Mouse (Mus musculus) liver, embryonic 14.5 days (tissue): ENCODE measurements around the gene Tex44. TPM values are rescaled to one million over a fixed set of nuclear protein-coding genes. Genes with fewer than 3 reads are reported as not detected.

ENCODE experiments used
- ATAC-seq: fragments of 200-750 bp; cut with Nextera tagmentation; 2 replicates; pipeline ENCODE4 v1.8.0; 2017; ENCODE audit warnings: moderate number of reproducible peaks, mild to moderate bottlenecking, moderate library complexity; ENCODE audit not compliant: insufficient read depth
- DNase-seq, 3 experiments: peaks; one replicate each; pipeline ENCODE4 v3.0.0-alpha.2; 2012 to 2013; ENCODE audit warnings: low read depth in 3 of 3, low spot score in 3 of 3
- H3K27ac ChIP-seq: fragments of 300-500 bp; sonication (generic); 2 replicates; pipeline ENCODE4 v1.5.1; 2014; ENCODE audit warnings: moderate library complexity, mild to moderate bottlenecking, control low read depth, inconsistent platforms
- H3K27me3 ChIP-seq: fragments of 300-500 bp; sonication (generic); 2 replicates; pipeline ENCODE4 v1.6.1; 2014; ENCODE audit warnings: mild to moderate bottlenecking, low read length, moderate library complexity; ENCODE audit not compliant: control insufficient read depth, insufficient read depth
- H3K36me3 ChIP-seq: fragments of 300-500 bp; sonication (generic); replicated peaks from 2 replicates; pipeline ENCODE4 v1.6.1; 2014; ENCODE audit warnings: low read depth; ENCODE audit not compliant: control insufficient read depth, insufficient read depth
- H3K4me1 ChIP-seq, 2 experiments: fragments of 200-500 bp in 1 of 2; fragments of 300-500 bp in 1 of 2; sonication (generic) in 1 of 2; replicated peaks; 2 replicates each; pipeline ENCODE4 v1.6.1; 2012 to 2014; ENCODE audit warnings: antibody characterized with exemption in 1 of 2, inconsistent platforms in 1 of 2, low read length in 1 of 2; ENCODE audit not compliant: control insufficient read depth in 2 of 2, insufficient read depth in 2 of 2
- H3K4me2 ChIP-seq: fragments of 300-500 bp; sonication (generic); 2 replicates; pipeline ENCODE4 v1.6.1; 2014; ENCODE audit warnings: low read depth, mild to moderate bottlenecking, control low read depth, moderate library complexity
- H3K4me3 ChIP-seq, 2 experiments: fragments of 200-500 bp in 1 of 2; fragments of 300-500 bp in 1 of 2; sonication (generic) in 1 of 2; 2 replicates each; pipeline ENCODE4 v1.5.1; 2012 to 2014; ENCODE audit warnings: low read depth in 2 of 2, low read length in 2 of 2, mild to moderate bottlenecking in 2 of 2, control low read depth in 1 of 2, inconsistent platforms in 1 of 2, moderate library complexity in 1 of 2; ENCODE audit not compliant: insufficient read depth in 1 of 2
- H3K9ac ChIP-seq: fragments of 300-500 bp; sonication (generic); replicated peaks from 2 replicates; pipeline ENCODE4 v1.6.1; 2014; ENCODE audit warnings: mild to moderate bottlenecking, control low read depth, moderate library complexity
- H3K9me3 ChIP-seq: fragments of 300-500 bp; sonication (generic); 2 replicates; pipeline ENCODE4 v1.6.1; 2016; ENCODE audit warnings: low read length, mixed read lengths; ENCODE audit not compliant: control insufficient read depth
- CTCF ChIP-seq: IDR thresholded peaks from 2 replicates; pipeline ENCODE4 v1.5.1; 2016; ENCODE audit warnings: antibody characterized with exemption, low read depth, control low read depth
- EP300 ChIP-seq: IDR thresholded peaks from 2 replicates; pipeline ENCODE4 v1.6.1; 2016; ENCODE audit warnings: antibody characterized with exemption, low read depth
- WGBS: fragments of 180-500 bp; shearing (Covaris S2); extraction: QIAGEN DNeasy Blood & Tissue Kit; methylation state at CpG from one replicate; pipeline ENCODE4 v1.1.7; 2014; ENCODE audit not compliant: insufficient replicate concordance; 5-methylcytosine and 5-hydroxymethylcytosine counted together
- polyA plus RNA-seq, 2 experiments: library from polyadenylated mRNA; depleted of rRNA in 1 of 2; stranded (reverse) in 1 of 2; unstranded in 1 of 2; fragments of >200 nt; fragmentation: Nextera tagmentation in 1 of 2; extraction: Ambion mirVana in 1 of 2; gene quantifications; 2 replicates each; pipeline versions ENCODE4 v1.2.1 to v1.2.3; 2012 to 2014

The Tex44 gene
- polyA plus RNA-seq, 2 experiments, result not detected

DNA sequence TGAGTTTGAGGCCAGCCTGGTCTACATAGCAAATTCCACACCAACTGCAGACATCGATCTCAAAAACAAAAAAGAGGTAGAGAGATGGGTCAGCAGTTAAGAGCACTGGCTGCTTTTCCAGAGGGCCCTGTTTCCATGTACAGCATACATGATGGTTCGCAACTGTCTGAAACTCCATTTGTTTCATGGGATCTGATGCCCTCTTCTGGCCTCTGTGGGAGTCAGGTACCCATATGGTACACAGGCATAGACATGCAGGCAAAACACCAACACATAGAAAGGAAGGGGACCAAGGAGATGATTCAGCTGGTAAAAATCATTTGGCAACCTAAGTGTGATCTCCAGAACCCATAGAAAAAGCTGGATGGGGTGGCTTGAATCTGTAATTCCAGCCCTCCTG lies 12.4 kb downstream of the Tex44 start:
- 55% methylated on average over 2 of the region's 2 CpGs for WGBS
- H3K4me1 ChIP-seq, result peaks cover 30 to 49% of the 10 kb centered on the region in 2 experiments
- ATAC-seq (no peak), DNase-seq (no peak)
- no peaks in the 10 kb centered on the region for H3K36me3 ChIP-seq
- no peak overlapping the region for H3K4me3 ChIP-seq
- H3K9me3 ChIP-seq, result no peaks in the 10 kb centered on the region
- H3K27ac ChIP-seq, result no peak overlapping the region
- no peak overlapping the region for H3K4me2 ChIP-seq
- no peak for TF ChIP-seq EP300
- peak; percentile 29; the same call in 1 of the 2 replicates for TF ChIP-seq CTCF
- H3K9ac ChIP-seq, result no peak overlapping the region
- no peaks in the 10 kb centered on the region for H3K27me3 ChIP-seq

GRCm38 (mm10) chr1:86439487-86440170 lies 13.5 kb downstream of the Tex44 start:
- no peak for DNase-seq
- Histone ChIP-seq H3K4me1 (peaks cover 26 to 46% of the 10 kb centered on the region in 2 experiments), H3K27ac (no peak overlapping the region), H3K4me2 (no peak overlapping the region), H3K27me3 (no peaks in the 10 kb centered on the region), H3K4me3 (no peak overlapping the region), H3K36me3 (no peaks in the 10 kb centered on the region), H3K9ac (no peak overlapping the region), H3K9me3 (no peaks in the 10 kb centered on the region)
- WGBS, result 29% methylated on average over 8 of the region's 8 CpGs
- ATAC-seq, result no peak
- TF ChIP-seq CTCF (no peak), EP300 (no peak)

GRCm38 (mm10) chr1:86440171-86440886 lies 14.2 kb downstream of the Tex44 start:
- peak overlapping the region; percentile 82 for H3K4me2 ChIP-seq
- WGBS, result 12% methylated on average over 18 of the region's 18 CpGs
- no peaks in the 10 kb centered on the region for H3K27me3 ChIP-seq
- peaks cover 19 to 39% of the 10 kb centered on the region in 2 experiments for H3K4me1 ChIP-seq
- no peaks in the 10 kb centered on the region for H3K36me3 ChIP-seq
- peak overlapping the region; percentile 73 for H3K27ac ChIP-seq
- ATAC-seq (peak; percentile 70), DNase-seq (peak; percentile 87 to 89 (median 87))
- H3K4me3 ChIP-seq, result peak overlapping the region; percentile 52 to 59
- H3K9me3 ChIP-seq, result no peaks in the 10 kb centered on the region
- TF ChIP-seq CTCF, result peak; percentile 99
- TF ChIP-seq EP300, result no peak
- peak overlapping the region; percentile 56 for H3K9ac ChIP-seq

DNA sequence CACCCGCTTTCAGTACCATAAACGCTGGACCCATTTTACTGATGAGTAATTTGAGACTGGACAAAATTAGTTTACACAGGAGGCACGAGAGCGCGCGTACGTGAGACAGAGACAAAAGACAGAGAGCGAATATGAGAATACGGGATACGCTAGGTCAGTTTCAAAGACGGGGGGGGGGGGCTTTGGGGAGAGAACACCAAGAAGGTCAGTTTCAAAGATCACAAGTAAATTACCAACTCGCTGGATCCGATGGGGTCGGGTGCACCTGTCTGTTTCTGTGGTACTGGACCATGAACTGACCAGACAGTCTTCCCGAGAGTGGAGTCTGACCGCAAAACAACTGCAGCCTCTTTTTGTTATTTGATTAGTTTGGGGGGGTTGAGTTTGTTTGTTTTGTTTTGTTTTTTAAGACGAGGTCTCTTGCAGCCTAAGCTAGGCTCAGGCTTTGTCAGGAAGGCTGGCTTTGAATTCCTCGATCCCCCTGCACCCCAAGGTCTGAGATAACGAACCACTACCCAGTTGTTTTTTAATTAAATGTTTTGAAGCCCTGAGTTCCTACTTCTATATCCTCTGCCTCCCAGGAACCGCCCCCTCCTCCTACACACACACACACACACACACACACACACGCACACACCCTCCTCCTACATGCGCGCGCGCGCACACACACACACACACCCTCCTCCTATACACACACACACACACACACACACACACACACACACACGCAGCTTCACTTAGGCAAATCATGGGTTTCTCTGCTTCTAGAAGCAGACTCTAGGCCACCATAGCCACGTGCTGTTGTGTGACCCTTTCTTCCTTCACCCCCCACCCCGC lies 15.0 kb downstream of the Tex44 start:
- peaks cover 17 to 35% of the 10 kb centered on the region in 2 experiments for H3K4me1 ChIP-seq
- no peaks in the 10 kb centered on the region for H3K36me3 ChIP-seq
- ATAC-seq (peak; percentile 60), DNase-seq (no peak)
- TF ChIP-seq EP300 (no peak), CTCF (no peak)
- H3K27me3 ChIP-seq, result no peaks in the 10 kb centered on the region
- H3K4me2 ChIP-seq, result peak overlapping the region; percentile 82
- H3K4me3 ChIP-seq, result peak overlapping the region; percentile 52 to 59
- no peaks in the 10 kb centered on the region for H3K9me3 ChIP-seq
- H3K9ac ChIP-seq, result peak overlapping the region; percentile 56
- under 1% methylated on average over 29 of the region's 29 CpGs for WGBS
- peak overlapping the region; percentile 73 for H3K27ac ChIP-seq

DNA sequence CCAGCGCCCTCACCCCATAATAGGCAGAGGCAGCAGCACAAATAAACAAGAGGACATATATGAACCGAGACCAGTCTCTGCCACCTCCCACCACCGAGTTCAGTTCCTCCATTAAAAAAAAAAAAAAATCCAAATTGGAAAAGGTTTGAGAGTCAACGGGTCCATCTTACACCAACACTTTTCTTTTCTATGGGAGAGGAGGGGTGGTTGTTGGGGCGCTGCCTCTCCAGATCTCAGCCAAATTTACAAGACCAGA lies 15.5 kb downstream of the Tex44 start:
- WGBS, result 3% methylated on average over 5 of the region's 5 CpGs
- H3K9me3 ChIP-seq, result no peaks in the 10 kb centered on the region
- peaks cover 17 to 33% of the 10 kb centered on the region in 2 experiments for H3K4me1 ChIP-seq
- H3K9ac ChIP-seq, result peak overlapping the region; percentile 56
- H3K4me2 ChIP-seq, result peak overlapping the region; percentile 82
- H3K36me3 ChIP-seq, result no peaks in the 10 kb centered on the region
- H3K4me3 ChIP-seq, result peak overlapping the region; percentile 52 to 59
- TF ChIP-seq EP300, result no peak
- no peak for TF ChIP-seq CTCF
- DNase-seq (no peak), ATAC-seq (no peak)
- H3K27me3 ChIP-seq, result no peaks in the 10 kb centered on the region
- peak overlapping the region; percentile 73 for H3K27ac ChIP-seq
